Mouse (Mus musculus) adrenal gland, postnatal 25 days (tissue): ENCODE results near the gene Slc8a3. TPM values are rescaled to one million over a fixed set of nuclear protein-coding genes. Genes with fewer than 3 reads are reported as not detected.
"Not testable (repeated sequence)": the region's sequence is repeated elsewhere in the genome, so short reads cannot be mapped to it uniquely, and the experiment has no call there.

Source experiments
- DNase-seq: peaks from one replicate; pipeline ENCODE4 v3.0.0; 2021; ENCODE audit warnings: mixed read lengths
- long read RNA-seq: library from polyadenylated mRNA; stranded (forward); transcript quantifications from one replicate; pipeline ENCODE4 v2.0.0, GENCODE M21; 2021
- total RNA-seq: library from RNA; stranded (reverse); gene quantifications from 2 replicates; pipeline ENCODE4 v1.2.3, GENCODE M21; 2021

The Slc8a3 gene
- total RNA-seq = 1.2 and 1.7 TPM in 2 replicates
- long read RNA-seq = 0 reads

DNA sequence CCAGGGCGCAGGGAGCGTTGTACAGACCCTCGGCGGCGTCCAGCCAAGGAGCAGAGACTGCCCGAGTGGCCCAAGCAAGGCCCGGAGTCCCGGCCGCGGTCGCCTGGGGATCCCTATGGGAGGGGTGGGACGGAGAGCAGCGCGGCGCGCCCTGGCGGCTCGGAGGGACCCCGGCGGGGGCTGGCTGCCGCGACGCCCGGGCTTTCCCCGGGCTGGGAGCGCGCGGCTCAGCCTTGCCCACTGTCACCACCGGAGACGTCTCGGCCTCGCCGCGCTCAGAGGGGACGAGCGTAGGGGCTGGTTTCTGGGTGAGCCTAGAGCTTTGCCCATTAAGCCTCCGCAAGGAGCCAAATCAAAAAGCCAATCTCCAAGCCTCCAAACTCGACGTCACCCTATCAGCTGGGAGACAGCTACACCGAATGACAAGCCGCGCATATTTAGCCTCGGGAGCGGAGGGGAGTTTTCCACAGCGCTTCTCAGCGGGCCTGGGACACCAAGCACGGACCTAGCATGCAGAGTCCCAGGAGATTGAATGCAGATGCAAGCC is at the start of gene Slc8a3:
TSS of gene Slc8a3 (minus strand) at position 306 of the 547 bp plus-strand sequence.
- peak; percentile 30 for DNase-seq

DNA sequence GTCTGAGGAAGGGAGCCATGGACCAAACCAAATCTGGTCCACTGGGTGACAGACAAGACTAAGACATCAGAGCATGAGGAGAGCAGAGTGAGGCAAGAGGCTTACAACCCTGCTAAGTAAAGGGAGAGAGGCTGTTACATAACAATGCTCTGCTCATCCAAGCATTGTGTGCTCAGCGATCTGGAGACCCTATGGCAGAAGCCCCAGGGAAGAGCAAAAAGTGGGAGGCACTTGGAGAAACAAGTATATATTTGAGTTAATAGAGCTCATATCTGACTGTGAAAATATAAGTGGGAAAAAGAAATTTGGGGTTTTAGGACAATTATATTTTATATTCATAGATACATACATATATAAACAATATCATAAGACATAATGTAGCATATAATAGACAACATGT is 46.4 kb upstream of the Slc8a3 start, which contains the start of gene Gm4787:
TSS of gene Gm4787 (minus strand) at position 101 of the 400 bp plus-strand sequence.
- DNase-seq = not testable (repeated sequence)

DNA sequence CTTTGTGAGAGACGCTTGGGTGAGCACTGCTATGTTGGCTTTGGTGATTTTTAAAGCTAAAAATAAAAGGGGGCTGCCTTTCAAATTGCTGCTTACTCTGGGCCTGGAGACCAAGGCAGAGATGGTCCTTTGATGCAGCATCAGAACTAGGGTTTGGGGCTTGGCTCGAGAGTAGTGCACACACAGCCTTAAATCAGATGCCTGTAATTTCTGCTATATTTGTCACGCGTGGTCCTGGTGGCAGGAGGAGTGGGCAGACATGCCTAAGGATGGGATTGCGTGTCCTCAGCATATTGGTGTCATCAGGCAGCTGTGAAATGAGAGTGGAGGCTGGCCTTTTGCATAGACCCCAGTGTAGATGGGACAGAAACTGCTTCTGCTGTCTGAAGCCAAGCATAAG is 861 bp upstream of the Slc8a3 start:
- DNase-seq = no peak

DNA sequence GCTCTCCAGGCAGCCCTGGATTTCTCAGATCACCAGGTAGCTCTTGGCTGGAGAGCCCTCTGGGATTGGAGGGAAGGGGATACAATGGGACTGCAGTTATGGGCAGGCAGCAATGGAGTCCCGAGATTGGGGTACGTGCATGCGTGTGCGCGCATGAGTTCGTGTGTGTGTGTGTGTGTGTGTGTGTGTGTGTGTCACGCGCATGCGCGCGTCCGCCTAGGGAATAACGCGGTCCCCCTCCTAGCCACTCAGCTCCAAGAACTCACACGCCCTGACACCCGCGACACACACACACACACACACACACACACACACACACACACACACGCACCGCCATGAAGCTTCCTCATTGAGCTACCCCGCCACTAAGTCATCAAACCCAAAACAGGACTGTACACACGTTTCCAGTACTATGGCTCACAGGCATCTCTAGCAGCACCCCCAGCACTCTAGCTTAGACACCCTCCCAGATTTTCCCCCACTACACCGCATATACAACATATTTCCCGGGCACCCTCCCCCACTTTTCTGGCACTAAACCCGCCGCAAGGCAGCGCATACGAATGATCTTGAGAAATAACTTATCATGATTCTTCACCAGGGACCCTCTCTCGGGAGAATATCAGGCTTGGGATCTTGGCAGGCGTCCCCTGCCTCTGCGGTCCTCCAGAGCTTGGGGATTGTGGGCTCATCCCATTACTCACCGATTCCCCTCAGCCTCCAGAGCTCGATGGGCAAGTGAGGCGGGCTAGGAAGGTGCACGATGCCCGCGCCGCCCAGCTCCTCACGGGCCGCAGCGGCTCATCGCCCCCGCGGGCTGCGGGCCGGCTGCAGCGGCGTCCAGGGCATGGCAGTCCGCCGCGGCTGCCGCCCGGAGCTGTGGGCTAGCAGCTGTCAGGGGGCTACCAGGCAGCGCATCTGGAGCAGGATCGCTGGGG is 774 bp downstream of the Slc8a3 start:
- peak; percentile 44 for DNase-seq

DNA sequence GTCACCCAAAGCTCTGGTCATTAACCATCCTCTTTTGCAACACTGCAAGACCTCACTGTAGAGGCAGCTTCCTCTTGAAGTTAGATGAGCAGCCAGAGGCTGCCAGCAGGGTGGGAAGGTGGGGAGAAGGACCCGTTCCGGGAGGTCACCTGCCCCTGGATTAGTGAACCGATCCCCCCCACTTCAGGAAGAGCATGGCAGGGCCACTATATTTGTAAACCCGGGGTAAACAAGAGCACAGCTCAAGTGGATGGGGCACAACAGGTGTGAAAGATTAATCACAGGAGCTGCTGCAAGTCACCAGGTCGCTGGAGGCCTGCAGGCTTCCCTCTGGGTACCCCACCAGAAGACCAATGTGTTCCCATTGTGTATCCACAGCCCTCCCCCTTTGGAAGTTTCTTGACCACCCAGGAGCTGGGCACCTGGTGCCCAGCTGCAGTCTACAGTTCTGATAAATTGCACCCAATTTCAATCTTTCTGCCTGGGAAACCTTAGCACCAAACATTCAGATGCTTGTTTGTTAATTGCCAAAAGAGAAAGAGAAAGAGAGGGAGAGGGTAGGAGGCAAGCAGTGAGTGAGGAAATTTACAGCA is 1.8 kb downstream of the Slc8a3 start:
- no peak for DNase-seq

DNA sequence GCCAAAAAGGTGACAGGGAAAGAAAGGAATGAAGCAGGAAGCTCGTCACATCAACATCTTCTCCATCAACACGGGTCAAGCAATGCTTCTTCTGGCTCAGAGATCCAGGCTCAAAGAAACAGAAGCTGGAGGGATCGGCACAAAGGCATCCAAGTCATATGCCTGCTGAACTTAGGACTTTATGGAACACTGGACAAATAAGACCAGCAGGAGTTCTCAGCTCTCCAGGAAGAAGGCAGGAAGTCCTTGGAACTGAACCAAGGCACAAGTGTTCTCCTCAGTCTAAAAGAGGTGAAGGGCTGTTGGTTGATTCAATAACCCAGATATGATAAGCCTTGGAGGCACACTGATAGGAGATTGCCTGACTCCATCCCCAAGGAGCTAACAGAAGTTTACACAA is 8.0 kb downstream of the Slc8a3 start:
- no peak for DNase-seq

DNA sequence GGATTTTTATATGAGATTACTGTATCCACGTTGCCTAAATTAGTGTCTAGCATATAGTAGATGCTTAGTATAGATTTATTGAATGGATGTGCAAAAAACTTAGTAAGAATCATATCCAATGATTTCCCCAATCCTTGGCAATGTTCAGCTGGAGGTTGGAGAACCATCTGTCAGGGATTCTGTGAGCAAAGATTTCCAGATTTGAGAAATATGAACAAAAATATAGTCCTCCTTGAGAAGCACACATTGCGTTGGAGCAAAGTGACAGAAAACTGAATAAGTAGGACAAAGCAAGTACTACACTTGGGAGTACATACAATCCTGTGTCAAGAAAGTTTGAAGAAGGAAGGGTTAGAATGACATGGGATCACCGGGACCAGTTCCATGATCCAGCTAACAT is 8.9 kb downstream of the Slc8a3 start:
- DNase-seq = no peak

DNA sequence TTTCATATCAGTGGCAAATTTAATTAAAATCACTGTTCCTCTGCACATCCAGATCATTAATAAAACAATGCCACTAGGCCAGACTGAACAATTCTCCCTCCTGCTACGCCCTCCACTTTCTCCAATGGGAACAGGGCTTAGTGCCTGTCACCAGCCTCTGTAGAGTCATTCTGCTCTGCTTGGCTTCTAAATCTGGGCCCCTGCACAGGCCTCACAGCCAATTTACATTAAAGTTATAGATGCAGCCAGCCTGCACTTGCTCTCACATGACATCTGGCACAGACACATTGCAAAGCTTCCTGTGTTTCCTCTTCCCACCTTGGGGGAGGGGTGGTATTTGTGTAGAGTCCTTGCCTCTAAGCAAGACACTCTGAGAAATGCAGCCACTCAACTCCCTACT is 12.0 kb downstream of the Slc8a3 start:
- no peak for DNase-seq

DNA sequence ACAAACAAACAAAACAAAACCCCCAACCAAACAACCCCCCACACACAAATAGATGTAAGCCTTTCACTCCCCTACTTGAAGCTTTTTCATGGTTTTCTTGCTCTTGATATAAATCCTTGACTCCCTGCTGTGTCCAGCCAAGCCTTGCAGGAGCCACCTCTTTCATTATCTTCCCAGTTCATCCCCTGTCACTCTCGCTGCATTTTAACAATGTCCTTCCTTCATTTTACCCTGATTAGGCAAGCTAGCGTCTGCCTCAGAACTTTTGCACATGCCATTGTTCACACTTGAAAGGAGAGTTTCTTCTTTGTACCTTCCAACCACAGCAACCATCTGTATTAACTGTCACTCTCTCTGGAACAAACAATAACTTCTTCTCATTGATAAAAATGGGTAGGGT is 15.2 kb downstream of the Slc8a3 start:
- DNase-seq = no peak

DNA sequence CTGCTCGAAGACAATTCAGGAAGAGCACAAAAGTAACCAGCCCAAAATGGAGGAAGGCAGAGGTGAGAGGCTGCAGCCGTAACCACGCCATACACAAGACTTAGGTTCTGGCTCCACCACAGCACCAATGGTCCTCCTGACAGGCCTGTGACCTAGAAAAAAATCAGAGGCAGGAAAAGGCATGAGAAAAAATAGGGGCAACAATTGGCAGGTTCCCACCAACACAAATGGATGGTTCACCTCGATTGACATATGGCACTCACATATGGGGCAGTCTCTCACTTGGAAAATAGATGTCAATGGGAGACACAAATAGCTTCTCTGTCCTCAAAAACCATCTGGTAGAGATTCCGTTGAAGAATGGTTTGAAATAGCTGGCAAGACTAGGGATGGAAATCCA is 17.0 kb downstream of the Slc8a3 start:
- no peak for DNase-seq

DNA sequence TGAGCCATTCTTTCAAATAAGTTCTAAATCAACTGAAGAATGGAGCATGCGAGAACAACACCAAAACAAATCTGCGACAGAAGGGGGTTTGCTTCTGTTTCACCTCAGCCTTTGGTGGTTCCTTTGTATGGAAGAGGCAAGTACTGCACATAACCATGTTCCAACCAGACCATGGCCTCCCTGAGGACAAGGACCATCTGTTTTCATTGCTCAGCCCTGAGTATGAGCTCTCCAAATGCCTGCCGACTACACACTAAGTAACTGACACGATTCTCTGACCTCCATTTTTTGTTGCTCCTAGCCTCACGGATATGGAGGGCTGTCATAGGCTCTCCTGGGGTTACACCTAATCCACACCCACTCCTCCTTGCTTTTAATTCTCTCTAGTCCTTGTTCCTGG is 29.4 kb downstream of the Slc8a3 start:
- no peak for DNase-seq

DNA sequence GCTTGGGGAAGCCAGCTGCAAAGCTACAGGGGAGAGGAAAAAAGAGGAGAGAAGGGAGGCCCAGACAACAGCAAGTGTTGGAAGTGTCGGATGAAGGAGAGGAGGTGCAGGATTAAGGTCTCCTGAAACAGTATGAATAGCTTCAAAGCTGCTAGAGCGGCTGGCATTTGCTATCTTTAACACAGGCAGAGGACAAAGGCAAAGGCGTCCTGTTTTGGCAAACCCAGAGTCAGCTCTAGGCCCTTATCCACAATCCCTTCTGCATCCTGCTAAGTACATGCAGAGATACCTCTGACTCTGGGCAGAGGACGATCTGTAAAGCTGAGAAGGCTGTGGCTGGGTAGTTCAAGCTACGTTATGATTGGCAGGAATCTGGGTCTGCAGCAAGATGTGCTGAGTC is 38.4 kb downstream of the Slc8a3 start:
- DNase-seq = no peak

DNA sequence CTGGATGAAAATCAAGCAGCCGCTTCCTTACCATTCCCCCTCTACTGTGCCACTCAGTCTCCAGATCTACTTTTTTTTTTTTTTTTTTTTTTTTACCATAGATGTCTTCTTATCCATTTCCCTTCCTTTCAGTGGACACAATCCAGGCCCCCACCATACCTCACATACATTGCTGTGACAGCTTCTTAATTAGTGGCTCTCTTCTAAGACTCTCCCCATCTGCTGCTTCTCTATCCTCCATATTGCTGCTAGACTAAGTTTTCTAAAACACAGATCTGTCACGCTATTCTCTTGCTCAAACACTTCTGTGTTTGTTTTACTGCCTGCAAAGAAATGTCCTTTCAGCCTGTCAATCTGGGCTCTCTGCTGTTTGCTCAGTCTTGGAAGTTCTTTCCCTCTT is 54.9 kb downstream of the Slc8a3 start:
- DNase-seq = no peak

DNA sequence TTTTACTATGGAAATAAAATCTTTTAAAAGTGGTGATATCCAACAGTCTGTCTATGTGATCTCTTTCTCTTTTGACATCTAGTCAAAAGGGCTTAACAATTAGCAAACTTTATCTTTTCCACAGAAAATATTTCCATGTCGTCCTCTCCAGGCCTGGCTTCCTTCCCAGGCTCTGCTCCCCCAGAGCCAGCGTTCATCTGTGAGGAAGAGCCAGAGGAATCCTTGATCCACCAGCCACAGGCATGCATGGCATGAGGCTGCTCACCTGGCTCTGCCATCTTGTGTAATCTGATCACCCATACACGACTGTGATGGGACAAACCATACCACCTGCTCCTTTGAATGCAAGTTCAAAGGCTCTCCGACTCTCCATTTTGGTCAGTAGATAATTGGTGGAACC is 58.4 kb downstream of the Slc8a3 start:
- no peak for DNase-seq

DNA sequence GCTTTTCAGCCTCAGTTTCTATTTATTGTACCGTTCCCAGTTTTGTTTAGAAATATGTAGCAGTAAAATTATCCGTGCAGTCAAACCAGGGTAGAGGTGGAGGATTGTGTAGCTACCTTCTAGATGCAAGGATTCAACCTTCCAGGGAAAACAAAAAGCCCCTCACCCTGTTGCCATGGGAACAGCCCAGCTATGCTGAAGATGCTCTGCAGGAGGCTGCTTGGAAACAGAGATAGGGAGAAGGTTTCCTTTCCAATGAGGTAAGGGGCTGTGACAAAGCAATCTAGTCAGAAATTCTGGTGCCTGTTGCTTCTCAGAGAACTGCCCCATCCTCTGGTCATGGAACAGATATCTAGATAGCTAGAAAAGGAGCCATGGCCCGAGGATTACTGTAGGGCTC is 59.6 kb downstream of the Slc8a3 start:
- DNase-seq = no peak

DNA sequence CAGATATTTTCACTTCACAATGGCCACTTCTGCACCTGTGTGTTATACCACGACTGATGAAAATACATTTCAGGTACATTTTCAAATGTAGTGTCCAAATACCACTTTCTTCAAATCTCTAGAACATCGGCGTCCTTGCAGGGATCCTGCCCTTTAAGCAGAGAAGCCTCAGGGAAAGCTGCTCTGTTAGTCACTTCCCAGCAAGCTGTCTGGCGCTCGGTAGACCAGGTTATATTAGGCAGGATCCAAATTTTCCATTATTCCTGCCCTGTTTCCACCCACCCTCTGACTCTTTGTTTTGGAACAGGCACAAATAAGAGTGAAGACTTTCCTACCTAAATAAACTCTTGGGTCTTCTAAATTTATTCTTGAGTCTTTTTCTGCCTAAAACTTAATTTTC is 63.7 kb downstream of the Slc8a3 start:
- no peak for DNase-seq

DNA sequence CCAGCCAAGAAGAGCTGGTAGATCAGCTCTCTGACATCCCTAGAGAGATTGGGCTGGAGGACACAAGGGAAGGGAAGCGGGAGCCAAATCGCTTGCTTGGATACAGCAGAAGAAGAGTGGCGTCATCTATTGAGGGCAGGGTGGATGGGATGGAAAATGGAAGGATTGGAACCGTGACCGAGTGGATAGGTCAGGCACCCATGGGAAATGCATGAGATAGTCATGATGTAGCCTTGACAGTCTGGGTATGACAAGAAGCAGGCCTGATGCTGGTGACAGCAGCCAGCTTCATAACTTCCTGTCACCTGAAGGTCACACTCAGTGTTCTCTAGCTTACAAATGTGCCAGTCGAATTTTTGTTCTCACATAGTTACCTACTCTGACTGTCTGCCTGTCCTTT is 70.2 kb downstream of the Slc8a3 start:
- DNase-seq = no peak

DNA sequence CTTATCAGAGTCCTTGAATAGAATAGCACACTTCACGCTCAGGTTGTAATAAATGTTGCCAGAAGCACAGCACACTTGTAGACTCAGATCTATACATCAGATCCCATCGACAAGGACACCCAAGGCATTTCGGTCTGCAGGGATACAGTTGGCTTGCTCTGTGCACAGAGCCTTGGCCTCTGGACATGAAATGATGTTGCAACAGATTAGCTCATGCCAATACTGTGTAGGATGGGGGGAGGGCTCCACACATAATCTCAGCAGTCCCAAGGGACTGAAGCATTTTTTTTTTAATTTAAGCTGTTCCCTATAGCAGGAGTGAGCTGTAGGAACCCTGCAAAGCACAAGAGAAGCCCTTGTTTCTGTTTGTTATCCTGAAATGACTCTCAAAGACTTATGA is 74.8 kb downstream of the Slc8a3 start:
- DNase-seq = no peak

DNA sequence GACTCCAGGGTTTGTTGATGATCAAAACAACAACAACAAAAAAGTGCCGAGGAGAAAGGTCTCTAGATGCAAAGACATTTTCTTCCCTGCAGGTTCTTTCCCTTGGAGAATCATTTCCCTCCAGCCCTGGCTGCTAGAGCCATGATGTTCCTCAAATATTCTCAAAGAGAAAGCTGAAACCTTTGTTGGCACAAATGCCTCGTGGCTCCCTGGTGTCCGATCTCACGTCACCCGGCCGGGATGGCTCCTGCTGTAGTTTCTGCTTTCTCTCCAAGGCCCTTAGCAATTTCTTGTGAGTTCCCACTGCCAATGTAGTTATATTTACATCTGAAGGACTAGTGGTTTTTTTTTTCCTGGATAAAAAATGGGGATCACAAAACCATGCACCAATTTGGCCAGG is 87.6 kb downstream of the Slc8a3 start:
- no peak for DNase-seq

DNA sequence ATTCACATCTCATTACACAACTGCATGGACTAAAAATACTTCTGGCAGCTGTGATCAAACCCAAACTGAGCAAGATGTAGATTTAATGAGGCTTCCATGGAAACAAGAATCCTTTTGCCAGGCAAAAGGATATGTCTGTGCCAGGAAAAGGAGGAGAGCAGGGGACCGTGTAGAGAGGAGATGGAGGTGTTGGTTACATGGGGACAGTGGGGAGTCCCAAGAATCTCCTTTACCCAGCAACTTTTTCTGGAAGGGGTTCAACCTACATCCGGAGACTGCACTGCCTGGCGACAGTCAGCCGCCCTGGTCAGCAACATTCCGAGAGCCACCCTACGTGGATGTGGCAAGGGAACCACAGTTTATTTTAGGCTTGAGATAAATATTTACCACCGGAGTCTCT is 88.0 kb downstream of the Slc8a3 start:
- no peak for DNase-seq

DNA sequence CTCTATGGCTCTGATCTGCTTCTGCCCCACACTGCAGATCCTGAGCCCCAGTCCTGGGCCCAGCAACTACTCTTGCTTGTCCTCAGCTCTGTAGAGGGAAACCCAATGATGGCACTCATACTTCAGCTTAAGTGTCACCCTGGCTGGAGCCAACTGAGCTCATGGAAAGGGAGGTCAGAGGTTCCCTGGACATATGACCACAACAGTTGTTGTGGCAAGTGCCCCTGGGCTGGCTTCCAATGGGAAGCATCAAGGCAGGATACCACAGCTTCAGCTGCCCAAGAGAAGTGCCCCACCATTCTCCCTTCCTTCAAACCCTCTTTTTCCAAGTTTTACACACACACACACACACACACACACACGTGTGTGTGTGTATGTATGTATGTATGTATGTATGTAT is 88.5 kb downstream of the Slc8a3 start:
- DNase-seq = no peak

DNA sequence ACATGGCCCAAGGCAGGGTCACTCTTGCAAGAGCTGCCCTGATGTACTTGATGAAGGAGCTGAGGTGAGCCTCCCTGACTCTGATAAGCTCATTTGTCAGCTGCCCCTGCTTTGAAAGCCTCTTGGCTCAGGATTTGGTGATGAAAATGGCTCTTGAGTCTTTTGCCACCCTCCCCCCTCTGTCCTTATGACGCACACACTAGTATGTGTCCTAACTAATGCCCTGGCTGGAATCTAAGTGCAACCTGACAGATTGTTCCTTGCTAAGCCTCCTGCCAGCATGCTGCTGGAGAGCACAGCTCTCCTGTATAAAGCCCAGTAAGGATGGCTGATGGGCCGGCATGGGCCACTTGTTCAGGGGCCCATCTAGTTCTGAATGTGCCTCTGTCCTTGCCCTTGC is 91.3 kb downstream of the Slc8a3 start:
- DNase-seq = no peak

DNA sequence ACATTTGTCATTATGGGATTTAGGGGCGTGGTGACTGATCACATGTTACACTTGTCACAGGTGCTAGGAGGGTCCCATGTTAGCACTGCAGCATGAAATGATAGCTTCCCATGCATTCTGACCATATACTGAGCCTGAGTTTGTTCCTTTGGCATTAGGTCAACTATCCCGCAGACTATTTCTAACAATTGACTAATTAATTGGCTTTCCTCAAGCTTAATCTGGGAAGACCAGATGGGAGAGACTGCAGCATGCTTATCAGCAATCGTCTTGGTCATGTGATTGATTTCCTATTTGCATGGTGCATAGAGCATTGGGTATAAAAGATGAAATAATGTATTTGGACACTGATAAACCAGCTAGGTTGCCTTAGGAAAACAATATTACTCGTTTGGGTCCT is 91.9 kb downstream of the Slc8a3 start:
- DNase-seq = no peak

DNA sequence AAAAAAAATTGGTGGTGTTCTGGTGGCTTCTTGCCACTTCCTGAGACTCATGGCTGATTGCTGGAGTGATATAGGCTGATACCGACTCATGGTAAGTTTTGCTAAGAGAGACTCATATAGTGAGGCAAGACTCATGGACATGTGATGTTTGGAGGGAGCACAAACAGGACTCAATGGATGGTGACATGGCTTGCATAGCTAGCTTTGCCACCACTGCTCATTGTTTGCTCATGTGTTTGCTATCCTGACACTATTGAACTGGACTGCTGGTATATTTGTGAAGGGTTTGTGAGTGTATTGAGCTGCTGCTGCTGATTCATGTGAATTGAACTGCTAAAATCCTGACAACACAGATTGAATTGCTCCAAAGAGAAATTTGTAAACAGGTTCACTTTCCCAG is 95.8 kb downstream of the Slc8a3 start:
- no peak for DNase-seq
